Mouse (Mus musculus) hindbrain, embryonic 11.5 days (tissue): Measurements from ENCODE around the gene Atxn1. TPM values are rescaled to one million over a fixed set of nuclear protein-coding genes. Genes with fewer than 3 reads are reported as not detected.
A peak's percentile ranks its signal among the peaks of the same experiment; 100 is the strongest.

Experiments used
- ATAC-seq: fragments of 200-750 bp; cut with Nextera tagmentation; 2 replicates; pipeline ENCODE4 v1.8.0; 2017; ENCODE audit warnings: mild to moderate bottlenecking, moderate TSS enrichment, moderate library complexity; ENCODE audit not compliant: low FRiP score
- DNase-seq: peaks from one replicate; pipeline ENCODE4 v3.0.0-alpha.2; 2015; ENCODE audit warnings: low spot score
- H3K27ac ChIP-seq: fragments of 300-500 bp; sonication (generic); 2 replicates; pipeline ENCODE4 v1.5.1; 2014; ENCODE audit warnings: mild to moderate bottlenecking, low read depth, low read length
- H3K27me3 ChIP-seq: fragments of 300-500 bp; sonication (generic); 2 replicates; pipeline ENCODE4 v1.6.1; 2014; ENCODE audit warnings: mild to moderate bottlenecking, low read length, moderate library complexity, mixed read lengths; ENCODE audit not compliant: control insufficient read depth, insufficient read depth
- H3K36me3 ChIP-seq: fragments of 300-500 bp; sonication (generic); 2 replicates; pipeline ENCODE4 v1.6.1; 2014; ENCODE audit warnings: mild to moderate bottlenecking, low read length, moderate library complexity, mixed read lengths; ENCODE audit not compliant: control insufficient read depth, insufficient read depth
- H3K4me1 ChIP-seq: fragments of 300-500 bp; sonication (generic); replicated peaks from 2 replicates; pipeline ENCODE4 v1.6.1; 2014; ENCODE audit warnings: low read length, mixed read lengths; ENCODE audit not compliant: control insufficient read depth, insufficient read depth
- H3K4me2 ChIP-seq: fragments of 300-500 bp; sonication (generic); replicated peaks from 2 replicates; pipeline ENCODE4 v1.6.1; 2014; ENCODE audit warnings: mild to moderate bottlenecking, low read depth, low read length
- H3K4me3 ChIP-seq: fragments of 300-500 bp; sonication (generic); 2 replicates; pipeline ENCODE4 v1.5.1; 2014; ENCODE audit warnings: low read depth, low read length
- H3K9ac ChIP-seq: fragments of 300-500 bp; sonication (generic); 2 replicates; pipeline ENCODE4 v1.6.1; 2014; ENCODE audit warnings: low read depth, low read length
- H3K9me3 ChIP-seq: fragments of 300-500 bp; sonication (generic); 2 replicates; pipeline ENCODE4 v1.6.1; 2016; ENCODE audit warnings: low read length; ENCODE audit not compliant: control insufficient read depth
- WGBS: fragments of 180-500 bp; shearing (Covaris S2); extraction: QIAGEN DNeasy Blood & Tissue Kit; methylation state at CpG from one replicate; pipeline ENCODE4 v1.1.7; 2014; 5-methylcytosine and 5-hydroxymethylcytosine counted together
- polyA plus RNA-seq: library from polyadenylated mRNA; unstranded; fragments of >200 nt; fragmentation: Nextera tagmentation; extraction: Ambion mirVana; gene quantifications from 2 replicates; pipeline ENCODE4 v1.2.1, GENCODE M21; 2014

The Atxn1 gene
- polyA plus RNA-seq, 1 experiment from 2014 or later = 3.2 TPM

- H3K9me3 ChIP-seq = no peaks in the 10 kb centered on the region
- no peak overlapping the region for H3K9ac ChIP-seq
- no peaks in the 10 kb centered on the region for H3K4me1 ChIP-seq
- H3K27ac ChIP-seq = no peak overlapping the region
- H3K4me2 ChIP-seq = no peak overlapping the region
- no peak overlapping the region for H3K4me3 ChIP-seq
- ATAC-seq (no peak), DNase-seq (peak; percentile 27)
- 58% methylated on average over 7 of the region's 7 CpGs for WGBS
- no peaks in the 10 kb centered on the region for H3K27me3 ChIP-seq
- no peaks in the 10 kb centered on the region for H3K36me3 ChIP-seq
Observed at GRCm38 (mm10) chr13:45620281-45620680, 344.5 kb downstream of the Atxn1 start.

GRCm38 (mm10) chr13:45617988-45618387 is 346.8 kb downstream of the Atxn1 start:
- H3K4me3 ChIP-seq = no peak overlapping the region
- H3K4me2 ChIP-seq = no peak overlapping the region
- no peaks in the 10 kb centered on the region for H3K9me3 ChIP-seq
- H3K27me3 ChIP-seq = no peaks in the 10 kb centered on the region
- no peak overlapping the region for H3K9ac ChIP-seq
- H3K4me1 ChIP-seq = no peaks in the 10 kb centered on the region
- H3K36me3 ChIP-seq = no peaks in the 10 kb centered on the region
- no peak for DNase-seq
- 87% methylated on average over 6 of the region's 6 CpGs for WGBS
- ATAC-seq = no peak
- no peak overlapping the region for H3K27ac ChIP-seq

GRCm38 (mm10) chr13:45614762-45615161 is 350.0 kb downstream of the Atxn1 start:
- WGBS = 65% methylated on average over 11 of the region's 11 CpGs
- H3K9me3 ChIP-seq = no peaks in the 10 kb centered on the region
- no peak overlapping the region for H3K4me3 ChIP-seq
- H3K4me2 ChIP-seq = no peak overlapping the region
- ATAC-seq = no peak
- no peak overlapping the region for H3K9ac ChIP-seq
- H3K27me3 ChIP-seq = no peaks in the 10 kb centered on the region
- H3K4me1 ChIP-seq = no peaks in the 10 kb centered on the region
- DNase-seq = no peak
- H3K36me3 ChIP-seq = no peaks in the 10 kb centered on the region
- no peak overlapping the region for H3K27ac ChIP-seq

GRCm38 (mm10) chr13:45613346-45613745 is 351.5 kb downstream of the Atxn1 start:
- 37% methylated on average over 5 of the region's 5 CpGs for WGBS
- H3K9me3 ChIP-seq = no peaks in the 10 kb centered on the region
- peak; percentile 63 for DNase-seq
- no peaks in the 10 kb centered on the region for H3K27me3 ChIP-seq
- no peak overlapping the region for H3K27ac ChIP-seq
- ATAC-seq = no peak
- H3K4me1 ChIP-seq = no peaks in the 10 kb centered on the region
- no peak overlapping the region for H3K4me2 ChIP-seq
- no peak overlapping the region for H3K9ac ChIP-seq
- no peak overlapping the region for H3K4me3 ChIP-seq
- no peaks in the 10 kb centered on the region for H3K36me3 ChIP-seq

GRCm38 (mm10) chr13:45611554-45611953 is 353.3 kb downstream of the Atxn1 start:
- ATAC-seq = no peak
- Histone ChIP-seq H3K9me3 (no peaks in the 10 kb centered on the region), H3K4me3 (no peak overlapping the region), H3K9ac (no peak overlapping the region), H3K27ac (no peak overlapping the region), H3K4me1 (no peaks in the 10 kb centered on the region), H3K27me3 (no peaks in the 10 kb centered on the region), H3K36me3 (no peaks in the 10 kb centered on the region), H3K4me2 (no peak overlapping the region)
- no peak for DNase-seq
- WGBS = 83% methylated on average over 3 of the region's 3 CpGs

GRCm38 (mm10) chr13:45609461-45609860 is 355.3 kb downstream of the Atxn1 start:
- 48% methylated on average over 4 of the region's 4 CpGs for WGBS
- ATAC-seq (no peak), DNase-seq (no peak)
- H3K4me3 ChIP-seq = no peak overlapping the region
- H3K9ac ChIP-seq = no peak overlapping the region
- H3K4me2 ChIP-seq = no peak overlapping the region
- no peaks in the 10 kb centered on the region for H3K4me1 ChIP-seq
- no peaks in the 10 kb centered on the region for H3K27me3 ChIP-seq
- H3K9me3 ChIP-seq = no peaks in the 10 kb centered on the region
- H3K27ac ChIP-seq = no peak overlapping the region
- H3K36me3 ChIP-seq = no peaks in the 10 kb centered on the region

- WGBS = 97% methylated on average over 5 of the region's 5 CpGs
- Histone ChIP-seq H3K27ac (no peak overlapping the region), H3K9me3 (no peaks in the 10 kb centered on the region), H3K4me2 (no peak overlapping the region), H3K27me3 (no peaks in the 10 kb centered on the region), H3K9ac (no peak overlapping the region), H3K36me3 (no peaks in the 10 kb centered on the region), H3K4me1 (no peaks in the 10 kb centered on the region), H3K4me3 (no peak overlapping the region)
- ATAC-seq = no peak
- DNase-seq = no peak
Observed at GRCm38 (mm10) chr13:45608593-45608992, 356.2 kb downstream of the Atxn1 start.

GRCm38 (mm10) chr13:45607946-45608345 is 356.9 kb downstream of the Atxn1 start:
- Histone ChIP-seq H3K9ac (no peak overlapping the region), H3K36me3 (no peaks in the 10 kb centered on the region), H3K4me1 (no peaks in the 10 kb centered on the region), H3K27me3 (no peaks in the 10 kb centered on the region), H3K4me2 (no peak overlapping the region), H3K27ac (no peak overlapping the region), H3K4me3 (no peak overlapping the region), H3K9me3 (no peaks in the 10 kb centered on the region)
- WGBS = 79% methylated on average over 2 of the region's 2 CpGs
- DNase-seq = no peak
- ATAC-seq = no peak

- Histone ChIP-seq H3K9ac (no peak overlapping the region), H3K4me1 (no peaks in the 10 kb centered on the region), H3K4me3 (no peak overlapping the region), H3K4me2 (no peak overlapping the region), H3K27me3 (no peaks in the 10 kb centered on the region), H3K36me3 (no peaks in the 10 kb centered on the region), H3K9me3 (no peaks in the 10 kb centered on the region), H3K27ac (no peak overlapping the region)
- WGBS = 91% methylated on average over 6 of the region's 6 CpGs
- DNase-seq (no peak), ATAC-seq (no peak)
Observed at GRCm38 (mm10) chr13:45603636-45604035, 361.2 kb downstream of the Atxn1 start.
